Mouse (Mus musculus): ENCODE data around the gene Chd4. TPM values are rescaled to one million over a fixed set of nuclear protein-coding genes. Genes with fewer than 3 reads are reported as not detected.

Gene Chd4
- polyA plus RNA-seq, 1 experiment from 2014 or later = 124 TPM

DNA sequence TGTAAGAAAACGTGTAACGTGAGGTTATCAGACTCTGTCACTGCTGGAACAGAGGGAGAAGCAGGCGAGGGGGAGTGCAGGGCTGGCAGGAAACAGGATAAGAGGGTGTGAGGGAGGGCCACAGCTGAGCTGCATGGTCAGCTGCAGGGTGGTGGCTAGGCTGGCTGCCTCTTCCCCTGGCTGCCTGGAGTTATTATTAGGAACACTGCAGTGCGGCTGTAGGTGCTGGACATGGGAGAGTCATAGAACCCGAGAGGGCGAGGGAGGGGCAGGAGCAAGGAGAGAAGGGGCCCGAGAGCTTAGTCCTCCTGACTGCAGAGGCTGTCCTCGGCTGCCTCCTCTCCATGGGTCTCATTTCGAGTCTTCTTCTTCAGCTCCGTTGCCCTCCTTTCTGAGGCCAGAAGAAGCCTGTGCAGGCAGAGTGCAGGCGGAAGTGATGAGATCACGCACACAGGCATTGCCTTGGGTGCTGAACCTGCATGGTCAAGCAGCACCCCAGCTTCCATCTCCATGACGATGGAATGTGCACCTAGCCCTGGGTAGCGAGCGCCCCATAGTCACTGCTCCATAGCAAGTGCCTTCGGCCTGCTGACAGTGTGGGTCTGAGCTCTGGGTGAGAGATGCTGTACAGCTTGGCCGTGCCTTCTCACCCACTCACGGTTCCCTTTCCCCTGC, 52.6 kb downstream of the Chd4 start:
- Histone ChIP-seq H3K27me3 (ENCODE audit: control insufficient read depth, insufficient read depth, low read length) (no peaks in the 10 kb centered on the region), H3K27ac (ENCODE audit: low read depth, low read length) (no peak overlapping the region), H3K4me1 (replicated peaks; ENCODE audit: control insufficient read depth, insufficient read depth, low read length) (peaks cover 12% of the 10 kb centered on the region), H3K9me3 (ENCODE audit: control insufficient read depth, low read length) (no peaks in the 10 kb centered on the region), H3K4me3 (ENCODE audit: low read depth, low read length) (no peak overlapping the region), H3K36me3 (ENCODE audit: control insufficient read depth, insufficient read depth, low read length) (peaks cover 2% of the 10 kb centered on the region; the same call in 1 of the 2 replicates), H3K9ac (ENCODE audit: low read length) (no peak overlapping the region), H3K4me2 (ENCODE audit: low read depth, low read length, severe bottlenecking) (no peak overlapping the region)
- DNase-seq (ENCODE audit: low spot score) (no peak), ATAC-seq (replicated peaks; ENCODE audit: low FRiP score) (no peak)
- 80% methylated on average over 17 of the region's 18 CpGs for WGBS

DNA sequence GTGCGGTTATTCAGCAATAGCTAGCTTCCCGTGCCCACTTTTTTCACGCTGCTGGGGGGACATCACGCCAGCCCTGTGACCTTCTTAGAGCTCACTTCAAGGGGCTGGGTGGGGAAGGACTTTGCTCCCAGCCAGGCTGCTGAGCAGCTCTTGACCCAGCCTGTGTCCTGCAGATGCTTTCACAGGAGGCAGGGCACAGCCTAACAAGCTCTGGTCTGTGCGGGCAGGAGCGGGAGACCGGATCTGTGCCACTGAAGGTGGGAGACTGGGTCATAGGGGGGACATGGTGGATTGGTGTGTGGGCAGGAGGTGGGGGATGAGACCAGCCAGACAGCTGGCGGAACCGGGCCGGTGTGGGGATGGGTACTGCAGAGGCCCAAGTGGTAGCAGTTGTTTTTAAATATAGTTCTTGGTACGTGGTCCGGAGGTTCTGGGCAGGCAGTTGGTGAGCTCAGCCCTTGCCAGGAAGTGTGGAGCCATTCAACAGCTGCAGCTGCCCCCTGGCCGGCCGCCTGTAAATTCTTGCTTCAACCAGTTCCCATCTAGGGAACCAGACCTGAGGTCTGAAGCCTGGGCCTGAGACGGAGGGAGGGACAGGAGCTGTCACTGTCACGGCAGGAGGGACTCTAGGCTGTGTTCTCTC, 53.3 kb downstream of the Chd4 start:
- ATAC-seq (replicated peaks; ENCODE audit: low FRiP score) (no peak), DNase-seq (ENCODE audit: low spot score) (no peak)
- H3K4me1 ChIP-seq (replicated peaks; ENCODE audit: control insufficient read depth, insufficient read depth, low read length) = peaks cover 12% of the 10 kb centered on the region
- H3K4me2 ChIP-seq (ENCODE audit: low read depth, low read length, severe bottlenecking) = no peak overlapping the region
- H3K27me3 ChIP-seq (ENCODE audit: control insufficient read depth, insufficient read depth, low read length) = no peaks in the 10 kb centered on the region
- no peak overlapping the region for H3K9ac ChIP-seq (ENCODE audit: low read length)
- no peaks in the 10 kb centered on the region for H3K9me3 ChIP-seq (ENCODE audit: control insufficient read depth, low read length)
- no peak overlapping the region for H3K27ac ChIP-seq (ENCODE audit: low read depth, low read length)
- WGBS = 84% methylated on average over 16 of the region's 16 CpGs
- peaks cover 2% of the 10 kb centered on the region; the same call in 1 of the 2 replicates for H3K36me3 ChIP-seq (ENCODE audit: control insufficient read depth, insufficient read depth, low read length)
- no peak overlapping the region for H3K4me3 ChIP-seq (ENCODE audit: low read depth, low read length)

DNA sequence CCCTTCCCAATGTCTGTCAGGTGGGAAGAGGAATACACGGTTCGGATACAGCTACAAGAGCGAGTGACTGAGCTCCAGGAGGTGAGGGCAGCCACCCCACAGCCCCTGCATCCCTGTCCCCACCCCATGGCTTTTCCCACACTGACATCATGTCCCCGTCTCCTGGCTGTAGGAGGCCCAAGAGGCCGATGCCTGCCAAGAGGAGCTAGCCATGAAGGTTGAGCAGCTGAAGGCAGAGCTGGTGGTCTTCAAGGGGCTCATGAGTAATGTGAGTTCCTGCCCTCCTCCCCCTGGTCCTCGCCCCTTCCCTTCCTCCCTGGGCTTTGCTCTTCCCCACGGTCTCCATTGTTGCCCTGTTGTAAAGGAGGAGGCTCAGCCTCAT, 53.8 kb downstream of the Chd4 start:
- H3K4me1 ChIP-seq (replicated peaks; ENCODE audit: control insufficient read depth, insufficient read depth, low read length) = peaks cover 8% of the 10 kb centered on the region
- DNase-seq (ENCODE audit: low spot score) (no peak), ATAC-seq (replicated peaks; ENCODE audit: low FRiP score) (no peak)
- no peak overlapping the region for H3K9ac ChIP-seq (ENCODE audit: low read length)
- H3K27ac ChIP-seq (ENCODE audit: low read depth, low read length) = no peak overlapping the region
- no peaks in the 10 kb centered on the region for H3K9me3 ChIP-seq (ENCODE audit: control insufficient read depth, low read length)
- no peak overlapping the region for H3K4me2 ChIP-seq (ENCODE audit: low read depth, low read length, severe bottlenecking)
- no peaks in the 10 kb centered on the region for H3K27me3 ChIP-seq (ENCODE audit: control insufficient read depth, insufficient read depth, low read length)
- H3K36me3 ChIP-seq (ENCODE audit: control insufficient read depth, insufficient read depth, low read length) = peaks cover 2% of the 10 kb centered on the region; the same call in 1 of the 2 replicates
- WGBS = 77% methylated on average over 7 of the region's 7 CpGs
- H3K4me3 ChIP-seq (ENCODE audit: low read depth, low read length) = no peak overlapping the region

DNA sequence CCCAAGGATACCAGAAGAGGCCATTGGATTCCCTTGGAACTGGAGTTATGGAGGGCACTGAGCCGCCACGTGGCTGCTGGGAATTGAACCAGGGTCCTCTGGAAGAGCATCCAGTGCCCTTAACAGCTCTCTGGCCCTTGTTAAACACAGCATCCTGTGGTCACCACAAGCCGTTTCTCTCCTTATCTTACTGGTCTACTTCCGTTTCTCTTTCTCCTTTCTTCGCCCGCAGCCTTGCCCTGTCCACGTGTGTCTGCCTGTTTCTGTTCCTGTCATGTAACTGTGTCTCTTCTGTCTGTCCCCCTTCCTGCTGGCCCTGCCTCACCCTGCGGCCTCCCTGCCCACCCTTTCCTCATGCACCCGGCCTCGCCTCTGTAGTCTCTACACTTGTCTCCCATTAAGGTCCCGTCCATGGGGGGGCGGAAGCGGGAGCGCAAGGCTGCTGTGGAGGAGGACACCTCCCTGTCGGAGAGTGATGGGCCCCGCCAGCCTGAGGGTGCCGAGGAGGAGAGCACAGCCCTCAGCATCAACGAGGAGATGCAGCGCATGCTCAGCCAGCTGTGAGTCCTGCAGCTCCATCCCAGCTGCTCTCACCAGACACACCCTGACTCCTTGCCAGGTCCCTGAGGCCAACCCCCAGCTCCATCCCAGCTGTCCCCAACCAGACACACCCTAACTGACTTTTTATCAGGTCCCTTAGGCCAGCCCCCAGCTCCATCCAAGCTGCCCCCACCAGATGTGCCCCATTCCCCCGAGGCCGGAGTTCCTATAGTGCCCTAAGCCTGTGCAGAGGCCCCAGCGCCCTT, 56.6 kb downstream of the Chd4 start:
- Histone ChIP-seq H3K9me3 (ENCODE audit: control insufficient read depth, low read length) (no peaks in the 10 kb centered on the region), H3K4me3 (ENCODE audit: low read depth, low read length) (no peak overlapping the region), H3K27me3 (ENCODE audit: control insufficient read depth, insufficient read depth, low read length) (no peaks in the 10 kb centered on the region), H3K27ac (ENCODE audit: low read depth, low read length) (no peak overlapping the region), H3K4me1 (replicated peaks; ENCODE audit: control insufficient read depth, insufficient read depth, low read length) (peaks cover 4% of the 10 kb centered on the region; the same call in 1 of the 2 replicates), H3K9ac (ENCODE audit: low read length) (no peak overlapping the region), H3K36me3 (ENCODE audit: control insufficient read depth, insufficient read depth, low read length) (peaks cover 2% of the 10 kb centered on the region; the same call in 1 of the 2 replicates), H3K4me2 (ENCODE audit: low read depth, low read length, severe bottlenecking) (no peak overlapping the region)
- DNase-seq (ENCODE audit: low spot score) = no peak
- 87% methylated on average over 22 of the region's 22 CpGs for WGBS
- ATAC-seq (replicated peaks; ENCODE audit: low FRiP score) = no peak

DNA sequence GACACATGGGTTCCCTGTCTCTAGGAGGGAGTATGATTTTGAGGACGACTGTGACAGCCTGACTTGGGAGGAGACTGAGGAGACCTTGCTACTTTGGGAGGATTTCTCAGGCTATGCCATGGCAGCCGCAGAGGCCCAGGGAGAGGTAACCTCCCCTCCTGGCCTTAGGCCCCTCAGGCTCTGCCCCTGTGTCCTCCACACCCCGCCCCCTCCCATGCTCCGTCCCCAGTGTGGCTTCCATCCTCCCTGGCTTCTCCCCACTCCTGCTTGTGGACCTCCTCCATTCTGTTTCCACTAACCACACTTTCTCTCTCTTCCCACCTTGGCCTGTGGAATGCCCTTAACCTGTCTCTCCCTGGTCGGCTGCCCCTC, 57.2 kb downstream of the Chd4 start:
- DNase-seq (ENCODE audit: low spot score) (no peak), ATAC-seq (replicated peaks; ENCODE audit: low FRiP score) (no peak)
- no peaks in the 10 kb centered on the region for H3K9me3 ChIP-seq (ENCODE audit: control insufficient read depth, low read length)
- no peak overlapping the region for H3K27ac ChIP-seq (ENCODE audit: low read depth, low read length)
- no peak overlapping the region for H3K4me3 ChIP-seq (ENCODE audit: low read depth, low read length)
- H3K27me3 ChIP-seq (ENCODE audit: control insufficient read depth, insufficient read depth, low read length) = no peaks in the 10 kb centered on the region
- peaks cover 5% of the 10 kb centered on the region; the same call in 1 of the 2 replicates for H3K4me1 ChIP-seq (replicated peaks; ENCODE audit: control insufficient read depth, insufficient read depth, low read length)
- no peak overlapping the region for H3K4me2 ChIP-seq (ENCODE audit: low read depth, low read length, severe bottlenecking)
- peaks cover 2% of the 10 kb centered on the region; the same call in 1 of the 2 replicates for H3K36me3 ChIP-seq (ENCODE audit: control insufficient read depth, insufficient read depth, low read length)
- WGBS = 82% methylated on average over 5 of the region's 5 CpGs
- H3K9ac ChIP-seq (ENCODE audit: low read length) = no peak overlapping the region

DNA sequence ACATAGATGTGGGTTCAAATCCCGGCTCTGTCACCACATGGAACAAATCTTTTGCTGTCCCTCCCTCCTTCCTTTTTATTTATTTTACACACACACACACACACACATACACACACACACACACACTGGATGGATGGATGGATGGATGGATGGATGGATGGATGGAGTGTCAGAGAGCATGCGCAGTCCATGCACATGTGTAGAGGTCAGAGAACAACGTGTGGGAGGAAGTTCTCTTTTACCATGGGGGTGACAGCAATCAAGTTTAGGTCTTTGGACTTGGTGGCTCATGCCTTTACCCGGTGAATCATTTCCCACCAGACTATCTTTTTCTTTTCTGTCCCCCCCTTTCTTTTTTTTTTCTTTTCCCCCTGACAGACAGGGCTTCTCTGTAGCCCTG, 57.9 kb downstream of the Chd4 start:
- H3K36me3 ChIP-seq (ENCODE audit: control insufficient read depth, insufficient read depth, low read length) = peaks cover 4% of the 10 kb centered on the region; the same call in 1 of the 2 replicates
- H3K9ac ChIP-seq (ENCODE audit: low read length) = no peak overlapping the region
- H3K4me1 ChIP-seq (replicated peaks; ENCODE audit: control insufficient read depth, insufficient read depth, low read length) = peaks cover 5% of the 10 kb centered on the region; the same call in 1 of the 2 replicates
- H3K27ac ChIP-seq (ENCODE audit: low read depth, low read length) = no peak overlapping the region
- no peaks in the 10 kb centered on the region for H3K27me3 ChIP-seq (ENCODE audit: control insufficient read depth, insufficient read depth, low read length)
- H3K9me3 ChIP-seq (ENCODE audit: control insufficient read depth, low read length) = no peaks in the 10 kb centered on the region
- 94% methylated on average over 4 of the region's 4 CpGs for WGBS
- ATAC-seq (replicated peaks; ENCODE audit: low FRiP score) = no peak
- H3K4me3 ChIP-seq (ENCODE audit: low read depth, low read length) = no peak overlapping the region
- no peak for DNase-seq (ENCODE audit: low spot score)
- no peak overlapping the region for H3K4me2 ChIP-seq (ENCODE audit: low read depth, low read length, severe bottlenecking)

DNA sequence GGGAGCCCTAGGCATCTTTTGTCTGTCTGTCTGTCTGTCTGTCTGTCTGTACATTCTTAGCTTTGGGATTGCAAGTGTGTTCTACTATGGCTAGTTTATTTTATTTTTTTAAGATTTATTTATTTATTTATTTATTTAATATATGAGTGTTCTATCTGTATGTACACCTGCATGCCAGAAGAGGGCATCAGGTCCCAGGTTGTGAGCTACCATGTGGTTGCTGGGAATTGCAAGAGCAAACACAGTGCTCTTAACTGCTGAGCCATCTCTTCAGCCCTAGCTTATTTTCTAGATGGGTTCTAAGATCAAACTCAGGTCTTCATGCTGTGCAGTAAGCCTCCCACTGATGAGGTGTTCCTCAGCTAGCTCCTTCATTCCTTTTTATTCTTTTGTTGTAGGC, 58.8 kb downstream of the Chd4 start:
- Histone ChIP-seq H3K4me2 (ENCODE audit: low read depth, low read length, severe bottlenecking) (no peak overlapping the region), H3K4me1 (replicated peaks; ENCODE audit: control insufficient read depth, insufficient read depth, low read length) (peaks cover 5% of the 10 kb centered on the region; the same call in 1 of the 2 replicates), H3K4me3 (ENCODE audit: low read depth, low read length) (no peak overlapping the region), H3K36me3 (ENCODE audit: control insufficient read depth, insufficient read depth, low read length) (peaks cover 6% of the 10 kb centered on the region; the same call in 1 of the 2 replicates), H3K27ac (ENCODE audit: low read depth, low read length) (no peak overlapping the region), H3K27me3 (ENCODE audit: control insufficient read depth, insufficient read depth, low read length) (no peaks in the 10 kb centered on the region), H3K9ac (ENCODE audit: low read length) (no peak overlapping the region), H3K9me3 (ENCODE audit: control insufficient read depth, low read length) (no peaks in the 10 kb centered on the region)
- no peak for ATAC-seq (replicated peaks; ENCODE audit: low FRiP score)
- DNase-seq (ENCODE audit: low spot score) = no peak

DNA sequence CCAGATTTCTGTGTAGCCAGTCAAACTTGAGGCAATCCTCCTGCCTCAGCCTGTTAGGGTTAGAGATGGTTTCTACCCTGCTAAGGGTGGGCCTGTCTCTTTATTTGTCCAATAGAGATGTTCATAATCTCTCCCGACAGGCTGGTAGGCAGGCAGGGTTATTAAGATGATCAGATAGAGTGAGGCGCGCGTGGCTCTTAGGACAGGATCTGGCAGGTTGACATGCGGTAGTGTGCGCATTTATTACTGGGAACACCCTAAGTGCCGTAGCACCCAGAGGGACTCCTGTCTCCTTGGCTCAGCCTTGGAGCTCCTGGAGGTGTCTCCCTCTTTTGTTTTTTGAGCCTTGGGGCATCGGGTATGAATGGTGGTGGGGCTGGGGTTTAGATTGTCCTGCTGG, 59.5 kb downstream of the Chd4 start:
- WGBS = 87% methylated on average over 8 of the region's 8 CpGs
- no peaks in the 10 kb centered on the region for H3K9me3 ChIP-seq (ENCODE audit: control insufficient read depth, low read length)
- no peak overlapping the region for H3K4me2 ChIP-seq (ENCODE audit: low read depth, low read length, severe bottlenecking)
- H3K36me3 ChIP-seq (ENCODE audit: control insufficient read depth, insufficient read depth, low read length) = peaks cover 6% of the 10 kb centered on the region; the same call in 1 of the 2 replicates
- no peaks in the 10 kb centered on the region for H3K27me3 ChIP-seq (ENCODE audit: control insufficient read depth, insufficient read depth, low read length)
- no peak overlapping the region for H3K4me3 ChIP-seq (ENCODE audit: low read depth, low read length)
- H3K27ac ChIP-seq (ENCODE audit: low read depth, low read length) = no peak overlapping the region
- ATAC-seq (replicated peaks; ENCODE audit: low FRiP score) = no peak
- peaks cover 5% of the 10 kb centered on the region; the same call in 1 of the 2 replicates for H3K4me1 ChIP-seq (replicated peaks; ENCODE audit: control insufficient read depth, insufficient read depth, low read length)
- DNase-seq (ENCODE audit: low spot score) = no peak
- no peak overlapping the region for H3K9ac ChIP-seq (ENCODE audit: low read length)
